Mouse (Mus musculus) megakaryocyte, embryonic 14.5 days (primary cell): ENCODE measurements around the gene 2310033P09Rik.

Experiments
- FLI1 ChIP-seq: IDR thresholded peaks from 2 replicates; pipeline ENCODE4 v1.6.1; 2012; ENCODE audit warnings: low read length, inconsistent platforms, mixed read lengths
- GATA1 ChIP-seq: IDR thresholded peaks from 3 replicates; pipeline ENCODE4 v1.6.1; 2012; ENCODE audit warnings: mixed read lengths, low read length, inconsistent platforms, borderline replicate concordance

DNA sequence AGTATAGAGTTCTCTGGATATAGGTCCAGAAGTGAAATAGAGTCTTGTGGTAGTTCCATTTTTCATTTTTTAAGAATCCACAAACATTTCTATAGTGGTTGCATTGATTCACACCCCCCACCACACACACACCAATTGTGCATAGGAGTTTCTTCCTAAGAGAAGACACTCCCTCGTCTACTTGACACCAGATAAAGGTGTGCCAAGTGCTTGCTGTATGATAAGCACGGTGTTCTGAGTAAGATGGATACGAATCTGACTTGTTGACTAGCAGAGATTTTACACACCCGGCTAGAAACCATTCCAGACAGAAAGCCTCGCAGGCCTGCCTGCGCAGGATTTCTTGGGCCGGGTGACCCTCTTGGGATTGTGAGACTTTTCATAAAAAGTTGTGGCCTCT is 51.5 kb downstream of the 2310033P09Rik start:
- no peak for TF ChIP-seq GATA1
- TF ChIP-seq FLI1 = no peak
